Mouse (Mus musculus): Measurements from ENCODE around the gene Ech1. TPM values are rescaled to one million over a fixed set of nuclear protein-coding genes. Genes with fewer than 3 reads are reported as not detected.

Ech1 gene
- polyA plus RNA-seq, 1 experiment from 2014 or later, result 90.7 TPM

- H3K27ac ChIP-seq, result peak overlapping the region; percentile 76
- no peaks in the 10 kb centered on the region for H3K27me3 ChIP-seq (ENCODE audit: low read depth, poor library complexity, severe bottlenecking)
- no peaks in the 10 kb centered on the region for H3K9me3 ChIP-seq (replicated peaks)
- peaks cover 63% of the 10 kb centered on the region for H3K4me1 ChIP-seq
- H3K36me3 ChIP-seq, result peaks cover 7% of the 10 kb centered on the region; the same call in 1 of the 2 replicates
- 78% methylated on average over 14 of the region's 14 CpGs for WGBS
- H3K4me3 ChIP-seq, result no peak overlapping the region
- DNase-seq (ENCODE audit: low spot score), result no peak
These were observed 32.4 kb upstream of the Ech1 start for GRCm38 (mm10) chr7:28792391-28793185.

DNA sequence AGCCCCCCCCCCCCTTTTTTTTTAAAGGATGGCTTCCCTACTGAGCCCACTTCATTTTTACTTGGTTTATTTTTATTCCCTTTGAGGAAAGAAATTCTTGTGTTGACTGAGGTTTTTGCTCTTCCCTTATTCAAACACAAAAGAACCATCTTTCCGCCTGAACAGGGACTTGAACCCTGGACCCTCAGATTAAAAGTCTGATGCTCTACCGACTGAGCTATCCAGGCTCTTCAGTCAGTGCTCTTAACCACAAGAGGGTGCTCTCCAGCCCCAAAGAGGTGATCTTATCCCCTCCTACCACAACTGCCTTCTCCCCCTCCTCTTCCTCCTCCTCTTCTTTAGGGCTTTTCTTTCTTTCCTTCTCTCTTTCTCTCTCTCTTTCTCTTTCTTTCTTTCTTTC is 31.2 kb upstream of the Ech1 start:
- Histone ChIP-seq H3K9me3 (replicated peaks) (no peaks in the 10 kb centered on the region), H3K27me3 (ENCODE audit: low read depth, poor library complexity, severe bottlenecking) (no peaks in the 10 kb centered on the region), H3K27ac (no peak overlapping the region), H3K36me3 (no peaks in the 10 kb centered on the region), H3K4me3 (no peak overlapping the region), H3K4me1 (peaks cover 53% of the 10 kb centered on the region)
- no peak for DNase-seq (ENCODE audit: low spot score)
- 51% methylated on average over 2 of the region's 2 CpGs for WGBS

GRCm38 (mm10) chr7:28794496-28794895 is 30.5 kb upstream of the Ech1 start:
- Histone ChIP-seq H3K9me3 (replicated peaks) (no peaks in the 10 kb centered on the region), H3K27me3 (ENCODE audit: low read depth, poor library complexity, severe bottlenecking) (no peaks in the 10 kb centered on the region), H3K4me1 (peaks cover 48% of the 10 kb centered on the region), H3K36me3 (no peaks in the 10 kb centered on the region), H3K27ac (no peak overlapping the region), H3K4me3 (no peak overlapping the region)
- DNase-seq (ENCODE audit: low spot score), result no peak
- 86% methylated on average over 3 of the region's 3 CpGs for WGBS

- H3K27me3 ChIP-seq (ENCODE audit: low read depth, poor library complexity, severe bottlenecking), result no peaks in the 10 kb centered on the region
- H3K27ac ChIP-seq, result peak overlapping the region; percentile 63
- DNase-seq (ENCODE audit: low spot score), result no peak
- no peaks in the 10 kb centered on the region for H3K9me3 ChIP-seq (replicated peaks)
- 79% methylated on average over 15 of the region's 15 CpGs for WGBS
- H3K4me3 ChIP-seq, result no peak overlapping the region
- no peaks in the 10 kb centered on the region for H3K36me3 ChIP-seq
- H3K4me1 ChIP-seq, result peaks cover 34% of the 10 kb centered on the region
These were observed 29.2 kb upstream of the Ech1 start for GRCm38 (mm10) chr7:28795832-28796231.

DNA sequence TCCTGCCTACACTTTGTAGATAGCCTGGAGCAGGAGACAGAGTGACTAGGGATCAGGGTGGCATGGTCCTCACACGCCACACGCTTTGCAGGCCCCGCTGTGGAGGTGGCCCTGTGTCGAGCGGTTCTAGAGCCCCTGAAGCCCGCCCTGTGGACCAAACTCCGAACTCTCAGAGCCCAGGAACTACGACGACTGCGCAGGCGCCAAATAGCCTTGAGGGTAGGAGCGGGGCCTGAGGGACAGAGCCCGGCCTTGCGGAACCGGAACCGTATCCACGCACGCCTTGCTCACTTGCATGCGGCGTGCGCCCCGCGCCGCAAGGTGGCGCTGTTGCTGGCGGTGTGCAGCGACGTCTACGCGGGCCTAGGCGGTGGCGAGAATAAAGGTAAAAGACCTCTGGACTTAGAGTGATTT is 28.4 kb upstream of the Ech1 start:
- H3K27me3 ChIP-seq (ENCODE audit: low read depth, poor library complexity, severe bottlenecking), result no peaks in the 10 kb centered on the region
- H3K4me3 ChIP-seq, result peak overlapping the region; percentile 36
- H3K27ac ChIP-seq, result peak overlapping the region; percentile 81
- DNase-seq (ENCODE audit: low spot score), result peak; percentile 84
- WGBS, result 16% methylated on average over 32 of the region's 32 CpGs
- H3K36me3 ChIP-seq, result no peaks in the 10 kb centered on the region
- H3K9me3 ChIP-seq (replicated peaks), result no peaks in the 10 kb centered on the region
- H3K4me1 ChIP-seq, result peaks cover 34% of the 10 kb centered on the region

- H3K9me3 ChIP-seq (replicated peaks), result no peaks in the 10 kb centered on the region
- H3K27me3 ChIP-seq (ENCODE audit: low read depth, poor library complexity, severe bottlenecking), result no peaks in the 10 kb centered on the region
- H3K27ac ChIP-seq, result no peak overlapping the region
- DNase-seq (ENCODE audit: low spot score), result no peak
- WGBS, result 89% methylated on average over 9 of the region's 9 CpGs
- peaks cover 49% of the 10 kb centered on the region for H3K4me1 ChIP-seq
- H3K36me3 ChIP-seq, result no peaks in the 10 kb centered on the region
- no peak overlapping the region for H3K4me3 ChIP-seq
These were observed 25.0 kb upstream of the Ech1 start for GRCm38 (mm10) chr7:28799994-28800393.

- H3K27ac ChIP-seq, result peak overlapping the region; percentile 85
- peaks cover 40% of the 10 kb centered on the region for H3K4me1 ChIP-seq
- H3K4me3 ChIP-seq, result no peak overlapping the region
- DNase-seq (ENCODE audit: low spot score), result no peak
- WGBS, result 75% methylated on average over 3 of the region's 3 CpGs
- no peaks in the 10 kb centered on the region for H3K27me3 ChIP-seq (ENCODE audit: low read depth, poor library complexity, severe bottlenecking)
- H3K36me3 ChIP-seq, result no peaks in the 10 kb centered on the region
- no peaks in the 10 kb centered on the region for H3K9me3 ChIP-seq (replicated peaks)
These were observed 23.6 kb upstream of the Ech1 start for GRCm38 (mm10) chr7:28801451-28801850.

DNA sequence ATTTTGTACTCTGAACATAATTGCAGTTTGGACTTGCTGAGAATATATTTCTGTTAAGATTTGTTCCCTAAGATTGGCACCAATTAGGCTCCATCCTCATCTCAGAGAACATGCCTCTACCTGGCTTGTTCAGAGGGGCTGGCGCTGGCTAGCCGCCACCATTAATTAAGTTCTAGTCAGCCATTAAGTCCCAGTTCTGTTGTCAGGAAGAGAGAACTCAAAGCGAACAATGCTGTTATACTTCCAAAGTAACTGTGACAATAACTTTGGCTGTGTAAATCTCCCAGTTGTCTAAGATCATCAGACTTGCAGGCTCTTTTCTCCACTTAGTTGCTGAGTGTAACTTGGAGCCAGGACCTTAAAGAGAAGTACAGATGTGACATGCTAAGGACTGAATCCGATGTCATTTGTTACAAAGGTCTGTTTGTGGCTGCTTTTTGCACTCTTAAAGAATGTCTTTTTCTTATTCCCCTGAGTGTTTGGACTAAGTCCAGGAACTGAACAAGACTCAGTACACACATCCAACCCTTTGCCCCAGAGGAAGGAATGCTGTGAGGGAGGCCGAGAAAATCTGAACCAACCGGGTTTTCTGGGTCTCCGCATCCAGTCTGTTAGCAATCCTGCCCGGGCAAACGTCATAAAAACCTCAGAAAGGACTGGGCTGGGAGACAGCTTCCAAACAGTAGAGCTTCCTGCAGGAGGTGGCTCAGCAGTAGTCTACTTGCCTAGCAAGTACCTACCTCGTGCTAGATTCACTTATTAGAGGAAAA is 22.9 kb upstream of the Ech1 start:
- peak overlapping the region; percentile 25 for H3K4me3 ChIP-seq
- no peak for DNase-seq (ENCODE audit: low spot score)
- 29% methylated on average over 10 of the region's 10 CpGs for WGBS

DNA sequence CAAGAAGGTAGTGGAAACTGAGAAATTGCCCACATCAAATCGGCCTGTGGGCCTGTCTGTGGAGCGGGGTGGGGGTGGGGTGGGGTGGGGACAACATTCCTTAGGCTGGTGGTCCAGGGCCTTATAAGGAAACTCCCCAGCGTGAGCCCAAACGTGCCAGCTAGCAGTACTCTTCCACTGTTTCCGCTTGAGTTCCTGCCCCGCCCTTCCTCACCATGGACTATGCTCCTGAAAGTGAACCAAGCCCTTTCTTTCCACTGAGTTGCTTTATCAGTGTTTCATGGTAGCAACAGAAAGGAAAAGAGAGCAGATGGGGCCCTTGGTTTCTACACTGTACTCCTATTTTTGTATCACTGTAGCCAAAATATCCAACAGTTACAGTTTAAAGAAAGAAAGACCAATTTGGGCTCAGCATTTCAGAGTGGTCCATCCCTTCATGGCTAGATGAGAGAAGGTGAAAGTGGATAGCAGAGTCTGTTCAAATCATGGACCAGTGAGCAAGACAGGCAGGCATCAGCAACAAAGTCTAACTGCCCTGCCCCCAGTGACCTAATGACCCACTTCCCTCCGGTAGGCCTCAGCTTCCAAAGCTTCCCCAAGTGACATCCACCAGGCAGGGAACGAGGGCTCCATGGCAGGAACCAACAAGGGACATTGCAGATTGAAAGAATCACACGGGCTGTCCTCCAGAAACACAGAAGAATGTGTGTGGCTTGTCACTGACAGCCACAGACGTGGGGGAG is 22.0 kb upstream of the Ech1 start:
- no peaks in the 10 kb centered on the region for H3K36me3 ChIP-seq
- no peak for DNase-seq (ENCODE audit: low spot score)
- no peaks in the 10 kb centered on the region for H3K27me3 ChIP-seq (ENCODE audit: low read depth, poor library complexity, severe bottlenecking)
- H3K27ac ChIP-seq, result peak overlapping the region; percentile 85
- 12% methylated on average over 10 of the region's 10 CpGs for WGBS
- peaks cover 42% of the 10 kb centered on the region for H3K4me1 ChIP-seq
- H3K9me3 ChIP-seq (replicated peaks), result no peaks in the 10 kb centered on the region
- H3K4me3 ChIP-seq, result peak overlapping the region; percentile 25

More for the DNA sequence above, 22.9 kb upstream of the Ech1 start:
- H3K9me3 ChIP-seq (replicated peaks), result no peaks in the 10 kb centered on the region
- H3K4me1 ChIP-seq, result peaks cover 36% of the 10 kb centered on the region
- H3K36me3 ChIP-seq, result no peaks in the 10 kb centered on the region
- H3K27me3 ChIP-seq (ENCODE audit: low read depth, poor library complexity, severe bottlenecking), result no peaks in the 10 kb centered on the region
- H3K27ac ChIP-seq, result peak overlapping the region; percentile 85

- Histone ChIP-seq H3K27me3 (ENCODE audit: low read depth, poor library complexity, severe bottlenecking) (no peaks in the 10 kb centered on the region), H3K27ac (peak overlapping the region; percentile 85), H3K4me3 (no peak overlapping the region), H3K9me3 (replicated peaks) (no peaks in the 10 kb centered on the region), H3K36me3 (no peaks in the 10 kb centered on the region), H3K4me1 (peaks cover 46% of the 10 kb centered on the region)
- DNase-seq (ENCODE audit: low spot score), result no peak
- 39% methylated on average over 4 of the region's 4 CpGs for WGBS
These were observed 21.3 kb upstream of the Ech1 start for GRCm38 (mm10) chr7:28803756-28804155.

GRCm38 (mm10) chr7:28806869-28807268 is 18.1 kb upstream of the Ech1 start:
- WGBS, result 91% methylated on average over 4 of the region's 4 CpGs
- peaks cover 2% of the 10 kb centered on the region for H3K36me3 ChIP-seq
- no peak for DNase-seq (ENCODE audit: low spot score)
- no peak overlapping the region for H3K4me3 ChIP-seq
- H3K27ac ChIP-seq, result no peak overlapping the region
- H3K4me1 ChIP-seq, result peaks cover 46% of the 10 kb centered on the region
- no peaks in the 10 kb centered on the region for H3K9me3 ChIP-seq (replicated peaks)
- H3K27me3 ChIP-seq (ENCODE audit: low read depth, poor library complexity, severe bottlenecking), result no peaks in the 10 kb centered on the region

GRCm38 (mm10) chr7:28807641-28808220 is 17.3 kb upstream of the Ech1 start:
- DNase-seq (ENCODE audit: low spot score), result no peak
- Histone ChIP-seq H3K4me3 (peak overlapping the region; percentile 87), H3K9me3 (replicated peaks) (no peaks in the 10 kb centered on the region), H3K27me3 (ENCODE audit: low read depth, poor library complexity, severe bottlenecking) (no peaks in the 10 kb centered on the region), H3K36me3 (peaks cover 11% of the 10 kb centered on the region), H3K27ac (peak overlapping the region; percentile 100), H3K4me1 (peaks cover 46% of the 10 kb centered on the region)
- 52% methylated on average over 6 of the region's 8 CpGs for WGBS
